In the genomic region with DNA sequence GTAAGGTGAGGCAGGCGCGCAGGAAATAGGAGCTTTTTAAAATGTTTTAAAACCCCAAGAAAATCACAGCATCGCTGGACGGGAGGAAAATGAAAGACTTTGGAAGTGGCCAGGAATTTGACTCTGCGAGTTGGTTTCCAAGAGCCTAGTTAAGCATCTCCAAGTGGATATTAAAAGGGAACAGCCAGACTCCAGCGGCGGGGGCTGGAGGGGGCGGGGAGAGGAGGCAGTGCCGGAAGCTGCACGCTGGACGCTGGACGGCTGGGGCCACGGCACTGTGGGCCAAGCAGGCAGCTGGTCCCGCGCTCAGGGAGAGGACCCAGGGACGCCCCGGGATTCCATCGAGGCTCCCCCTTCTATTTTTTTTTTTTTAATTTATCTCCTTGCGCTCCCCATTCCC, we compare ENCODE assay signal across 8 mouse cellular contexts. TPM values are rescaled to one million over a fixed set of nuclear protein-coding genes. Genes with fewer than 3 reads are reported as not detected.
DNase-seq lines count a peak whose midpoint lies in the region; ATAC-seq and TF ChIP-seq lines count a peak whose summit lies in the region.

No protein-coding gene starts in this region.

- peak overlapping the region; percentile 45 for H3K4me2 ChIP-seq in hindbrain, postnatal 0 days (ENCODE audit: low read depth, low read length)
- H3K4me2 ChIP-seq in liver, embryonic 11.5 days, result peak overlapping the region; percentile 37
- peak overlapping the region; percentile 50 for H3K4me2 ChIP-seq in neural tube, embryonic 12.5 days (replicated peaks)

- TF ChIP-seq CTCF in hindbrain, postnatal 0 days (IDR thresholded peaks at IDR 0.05; ENCODE audit: low read depth), result no peak

- no peaks in the 10 kb centered on the region for H3K27me3 ChIP-seq in hindbrain, postnatal 0 days (ENCODE audit: insufficient read depth, low read length)
- peaks cover 17% of the 10 kb centered on the region for H3K27me3 ChIP-seq in liver, embryonic 11.5 days (replicated peaks; ENCODE audit: control insufficient read depth, insufficient read depth, low read length)
- no peaks in the 10 kb centered on the region; the same call in 1 of the 2 replicates for H3K27me3 ChIP-seq in neural tube, embryonic 12.5 days (replicated peaks)

- H3K36me3 ChIP-seq in hindbrain, postnatal 0 days (ENCODE audit: insufficient read depth, low read length), result no peaks in the 10 kb centered on the region
- no peaks in the 10 kb centered on the region for H3K36me3 ChIP-seq in liver, embryonic 11.5 days (ENCODE audit: control insufficient read depth, insufficient read depth, low read length)
- H3K36me3 ChIP-seq in neural tube, embryonic 12.5 days, result no peaks in the 10 kb centered on the region

- H3K9ac ChIP-seq in hindbrain, postnatal 0 days (replicated peaks; ENCODE audit: low read length), result no peak overlapping the region; the same call in 1 of the 2 replicates
- H3K9ac ChIP-seq in liver, embryonic 11.5 days (ENCODE audit: low read depth, low read length), result no peak overlapping the region
- H3K9ac ChIP-seq in neural tube, embryonic 12.5 days, result 0 out of 2 replicates have a peak overlapping the region, but pooled peaks have one; percentile 36

- WGBS in hindbrain, postnatal 0 days, result 18% methylated on average over 19 of the region's 19 CpGs
- WGBS in liver, embryonic 11.5 days, result 37% methylated on average over 19 of the region's 19 CpGs
- WGBS in neural tube, embryonic 12.5 days, result 30% methylated on average over 19 of the region's 19 CpGs

- ATAC-seq in hindbrain, postnatal 0 days, result no peak
- no peak for ATAC-seq in liver, embryonic 11.5 days (replicated peaks; ENCODE audit: low FRiP score)
- no peak for ATAC-seq in neural tube, embryonic 12.5 days (ENCODE audit: low FRiP score, low read depth)
- no peak for ATAC-seq in CD4-positive, CD25-positive, alpha-beta regulatory T cell, adult 4 months

- H3K4me3 ChIP-seq in hindbrain, postnatal 0 days (ENCODE audit: low read length), result no peak overlapping the region
- no peak overlapping the region for H3K4me3 ChIP-seq in liver, embryonic 11.5 days (ENCODE audit: low read depth, low read length)
- H3K4me3 ChIP-seq in neural tube, embryonic 12.5 days, result no peak overlapping the region

- peaks cover 17% of the 10 kb centered on the region for H3K4me1 ChIP-seq in hindbrain, postnatal 0 days (ENCODE audit: insufficient read depth, low read length)
- peaks cover 29% of the 10 kb centered on the region for H3K4me1 ChIP-seq in liver, embryonic 11.5 days (replicated peaks; ENCODE audit: control insufficient read depth, insufficient read depth, low read length)
- peaks cover 13% of the 10 kb centered on the region for H3K4me1 ChIP-seq in neural tube, embryonic 12.5 days

- no peak overlapping the region for H3K27ac ChIP-seq in hindbrain, postnatal 0 days
- H3K27ac ChIP-seq in liver, embryonic 11.5 days (ENCODE audit: low read depth, low read length), result no peak overlapping the region
- no peak overlapping the region for H3K27ac ChIP-seq in neural tube, embryonic 12.5 days

- peak; percentile 47 for DNase-seq in right cerebral cortex, adult 18-20 months
- no peak for DNase-seq in right cerebral cortex, postnatal 4 days
- peak; percentile 57 to 70 for DNase-seq in gastrocnemius, postnatal 36 days
- peak; percentile 28 for DNase-seq in hindbrain, postnatal 0 days (ENCODE audit: low spot score)
- DNase-seq in liver, embryonic 11.5 days (ENCODE audit: low spot score), result no peak
- no peak for DNase-seq in spleen, postnatal 36 days (ENCODE audit: low spot score in 2 of 2)

- H3K9me3 ChIP-seq in hindbrain, postnatal 0 days (ENCODE audit: low read length), result no peaks in the 10 kb centered on the region
- no peaks in the 10 kb centered on the region for H3K9me3 ChIP-seq in liver, embryonic 11.5 days (ENCODE audit: control insufficient read depth, low read length)
- no peaks in the 10 kb centered on the region for H3K9me3 ChIP-seq in neural tube, embryonic 12.5 days

- intact Hi-C loops in gastrocnemius, postnatal 36 days (cut with DNase I), result loop anchor here (5.0 kb wide), 1 partner anchor 595 kb away; a partner anchor contains a TSS

RNA-seq across cellular contexts. Expression of a gene that starts 32.6 kb away (rescaled TPM):
- 10 to 100 TPM; 11.3 to 14.2 TPM for total RNA-seq in gastrocnemius, postnatal 36 days (2021)
- total RNA-seq in hindbrain, postnatal 0 days (2014; rRNA removed), result 111 and 112 TPM in 2 replicates
- 88.8 and 89.8 TPM in 2 replicates for polyA plus RNA-seq in hindbrain, postnatal 0 days (2015; fragmentation: Nextera tagmentation; extraction: Ambion mirVana)
- 111 and 117 TPM in 2 replicates for polyA plus RNA-seq in liver, embryonic 11.5 days (2014; fragmentation: Nextera tagmentation; extraction: Ambion mirVana)
- polyA plus RNA-seq in neural tube, embryonic 12.5 days (2016; fragmentation: Nextera tagmentation; extraction: Ambion mirVana), result 164 and 165 TPM in 2 replicates
- 100 to 1,000 TPM; 277 to 424 TPM for polyA plus RNA-seq in CD4-positive, CD25-positive, alpha-beta regulatory T cell, adult 4 months (2017; shearing (Covaris generic))

Comparison
In these comparisons a context has a peak if more than half of its experiments do, and no peak if none do; other contexts are left out.
1. DNase-seq: peak in right cerebral cortex, adult 18-20 months (single experiment), gastrocnemius, postnatal 36 days (2 of 2) and hindbrain, postnatal 0 days (single experiment); none in right cerebral cortex, postnatal 4 days (single experiment), liver, embryonic 11.5 days (single experiment) and spleen, postnatal 36 days (0 of 2).
2. Peak in every context shown above with its lines, with median percentiles within 50 percentile points of each other: H3K4me2 ChIP-seq.